In the genomic region with DNA sequence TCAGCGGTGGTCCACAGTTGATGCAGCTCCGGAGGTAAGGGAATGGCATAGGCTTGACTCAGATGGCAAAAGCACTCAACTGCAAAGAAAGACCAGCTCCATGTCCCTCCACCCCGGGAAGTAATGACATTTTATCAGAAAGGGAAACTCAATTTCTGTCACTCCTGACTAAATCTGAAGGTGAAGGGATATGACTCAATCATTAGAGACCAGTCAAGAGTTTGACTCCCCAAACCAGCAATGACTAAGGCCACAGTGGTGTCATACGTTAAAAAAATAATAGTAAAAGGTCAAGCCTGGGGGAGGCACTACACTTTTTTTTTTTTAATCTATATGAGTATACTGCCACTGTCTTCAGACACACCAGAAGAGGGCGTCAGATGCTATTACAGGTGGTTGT, we compare ENCODE assay signal across 27 mouse cellular contexts.
"Had no signal": no experiment of that assay in that cellular context is flagged by ENCODE, and none has a peak within 500 bp of the region (broad histone marks: within the 10 kb centered on the region; RNA-seq: fewer than 3 reads in every experiment).

No protein-coding gene starts in this region.

- H3K27me3 ChIP-seq: embryonic facial prominence, embryonic 12.5 days; embryonic facial prominence, embryonic 13.5 days; embryonic facial prominence, embryonic 15.5 days; forebrain, embryonic 12.5 days; forebrain, embryonic 13.5 days; forebrain, embryonic 15.5 days had no signal

- H3K27ac ChIP-seq: embryonic facial prominence, embryonic 10.5 days; embryonic facial prominence, embryonic 12.5 days; embryonic facial prominence, embryonic 13.5 days; embryonic facial prominence, embryonic 15.5 days; forebrain, embryonic 10.5 days; forebrain, embryonic 12.5 days; forebrain, embryonic 13.5 days; forebrain, embryonic 15.5 days; gastrocnemius, adult 2 months; heart, adult 2 months had no signal

- H3K4me1 ChIP-seq: embryonic facial prominence, embryonic 12.5 days; forebrain, embryonic 15.5 days had no signal

- H3K4me3 ChIP-seq: embryonic facial prominence, embryonic 10.5 days; embryonic facial prominence, embryonic 12.5 days; embryonic facial prominence, embryonic 13.5 days; embryonic facial prominence, embryonic 15.5 days; erythroblast, embryonic 14.5 days; forebrain, embryonic 10.5 days; forebrain, embryonic 12.5 days; forebrain, embryonic 13.5 days; forebrain, embryonic 15.5 days; gastrocnemius, adult 2 months; heart, adult 2 months had no signal

- H3K36me3 ChIP-seq: embryonic facial prominence, embryonic 10.5 days; embryonic facial prominence, embryonic 12.5 days; embryonic facial prominence, embryonic 13.5 days; embryonic facial prominence, embryonic 15.5 days; forebrain, embryonic 10.5 days; forebrain, embryonic 12.5 days; forebrain, embryonic 15.5 days had no signal

- ATAC-seq: forebrain, embryonic 13.5 days; forebrain, embryonic 14.5 days; forebrain, embryonic 15.5 days; forebrain, embryonic 16.5 days; forebrain, postnatal 0 days had no signal

- H3K9me3 ChIP-seq: embryonic facial prominence, embryonic 10.5 days; embryonic facial prominence, embryonic 12.5 days; embryonic facial prominence, embryonic 13.5 days; embryonic facial prominence, embryonic 15.5 days; forebrain, embryonic 10.5 days; forebrain, embryonic 12.5 days; forebrain, embryonic 13.5 days; forebrain, embryonic 15.5 days had no signal

- H3K9ac ChIP-seq: embryonic facial prominence, embryonic 12.5 days; embryonic facial prominence, embryonic 13.5 days; embryonic facial prominence, embryonic 15.5 days; forebrain, embryonic 12.5 days; forebrain, embryonic 13.5 days; forebrain, embryonic 15.5 days; forebrain, postnatal 0 days had no signal

- H3K4me2 ChIP-seq: embryonic facial prominence, embryonic 12.5 days; embryonic facial prominence, embryonic 13.5 days; embryonic facial prominence, embryonic 15.5 days; forebrain, embryonic 12.5 days; forebrain, embryonic 13.5 days; forebrain, embryonic 15.5 days had no signal

- DNase-seq: cerebellum, adult 8-10 months; cerebellum, adult 9-10 months; cerebellum, adult 9-11 months; cerebellum, postnatal 10 days; cerebellum, postnatal 14 days; cerebellum, postnatal 25 days; cerebellum, postnatal 36 days; embryo, embryonic 11 days; forebrain, postnatal 0 days; gastrocnemius, adult 2 months; gastrocnemius, postnatal 10 days; gastrocnemius, postnatal 14 days; gastrocnemius, postnatal 25 days; gastrocnemius, postnatal 36 days; heart, adult 18-20 months; heart, adult 2 months had no signal
